Mouse (Mus musculus) retina, postnatal 1 day (tissue): ENCODE measurements around the gene Trim31.

Experiments
- DNase-seq: peaks from one replicate; pipeline ENCODE4 v3.0.0-alpha.2; 2012

The Trim31 gene

GRCm38 (mm10) chr17:36897065-36897464 lies 853 bp upstream of the Trim31 start:
- no peak for DNase-seq

GRCm38 (mm10) chr17:36899376-36899775 lies 1.5 kb downstream of the Trim31 start:
- no peak for DNase-seq

GRCm38 (mm10) chr17:36900001-36900400 lies 2.1 kb downstream of the Trim31 start:
- no peak for DNase-seq

- DNase-seq = no peak
These were observed 2.8 kb downstream of the Trim31 start for GRCm38 (mm10) chr17:36900691-36901090.

GRCm38 (mm10) chr17:36903651-36904050 lies 5.7 kb downstream of the Trim31 start:
- DNase-seq = no peak

GRCm38 (mm10) chr17:36908235-36908634 lies 10.3 kb downstream of the Trim31 start:
- no peak for DNase-seq

GRCm38 (mm10) chr17:36909802-36910201 lies 11.9 kb downstream of the Trim31 start:
- no peak for DNase-seq

GRCm38 (mm10) chr17:36912031-36912430 lies 14.1 kb downstream of the Trim31 start:
- no peak for DNase-seq

- DNase-seq = peak; percentile 75
These were observed 16.2 kb downstream of the Trim31 start for GRCm38 (mm10) chr17:36914108-36914507.

GRCm38 (mm10) chr17:36915076-36915475 lies 17.2 kb downstream of the Trim31 start:
- DNase-seq = peak; percentile 68

- no peak for DNase-seq
These were observed 22.3 kb downstream of the Trim31 start for GRCm38 (mm10) chr17:36920239-36920638.

- DNase-seq = no peak
These were observed 24.8 kb downstream of the Trim31 start for GRCm38 (mm10) chr17:36922715-36923114.

- DNase-seq = no peak
These were observed 25.6 kb downstream of the Trim31 start for GRCm38 (mm10) chr17:36923491-36923890.

GRCm38 (mm10) chr17:36927496-36928120 lies 29.7 kb downstream of the Trim31 start:
- DNase-seq = no peak

- DNase-seq = no peak
These were observed 31.5 kb downstream of the Trim31 start for GRCm38 (mm10) chr17:36929236-36929932.

- DNase-seq = no peak
These were observed 32.3 kb downstream of the Trim31 start for GRCm38 (mm10) chr17:36930233-36930632.

- no peak for DNase-seq
These were observed 33.2 kb downstream of the Trim31 start for GRCm38 (mm10) chr17:36931130-36931529.

- no peak for DNase-seq
These were observed 33.9 kb downstream of the Trim31 start for GRCm38 (mm10) chr17:36931806-36932205.

- no peak for DNase-seq
These were observed 40.1 kb downstream of the Trim31 start for GRCm38 (mm10) chr17:36938056-36938455.

GRCm38 (mm10) chr17:36942391-36942790 lies 44.5 kb downstream of the Trim31 start:
- no peak for DNase-seq

- peak; percentile 25 for DNase-seq
These were observed 45.0 kb downstream of the Trim31 start, which contains the start of gene Rnf39 for GRCm38 (mm10) chr17:36942791-36943471. TSS of gene Rnf39 (plus strand) at chr17:36942918.

- no peak for DNase-seq
These were observed 45.8 kb downstream of the Trim31 start for GRCm38 (mm10) chr17:36943691-36944090.

- peak; percentile 39 for DNase-seq
These were observed 46.3 kb downstream of the Trim31 start for GRCm38 (mm10) chr17:36944121-36944775.
